Mouse (Mus musculus) heart, embryonic 13.5 days (tissue): ENCODE results near the gene Scn8a. TPM values are rescaled to one million over a fixed set of nuclear protein-coding genes. Genes with fewer than 3 reads are reported as not detected.

Experiments used
- ATAC-seq: fragments of 200-750 bp; cut with Nextera tagmentation; 2 replicates; pipeline ENCODE4 v1.8.0; 2017; ENCODE audit warnings: moderate TSS enrichment; ENCODE audit not compliant: insufficient number of reproducible peaks, low FRiP score, low TSS enrichment; ENCODE audit errors: extremely low read depth
- H3K27ac ChIP-seq: fragments of 300-500 bp; sonication (generic); replicated peaks from 2 replicates; pipeline ENCODE4 v1.5.1; 2015; ENCODE audit warnings: moderate library complexity, mild to moderate bottlenecking, inconsistent platforms
- H3K27me3 ChIP-seq: fragments of 300-500 bp; sonication (generic); replicated peaks from 2 replicates; pipeline ENCODE4 v1.6.1; 2015; ENCODE audit warnings: mild to moderate bottlenecking, inconsistent platforms
- H3K36me3 ChIP-seq: fragments of 300-500 bp; sonication (generic); 2 replicates; pipeline ENCODE4 v1.6.1; 2015; ENCODE audit warnings: mild to moderate bottlenecking, inconsistent platforms
- H3K4me1 ChIP-seq: fragments of 300-500 bp; sonication (generic); 2 replicates; pipeline ENCODE4 v1.6.1; 2015; ENCODE audit warnings: inconsistent platforms
- H3K4me2 ChIP-seq: fragments of 300-500 bp; sonication (generic); 2 replicates; pipeline ENCODE4 v1.6.1; 2015; ENCODE audit warnings: inconsistent platforms, mild to moderate bottlenecking, moderate library complexity
- H3K4me3 ChIP-seq: fragments of 300-500 bp; sonication (generic); 2 replicates; pipeline ENCODE4 v1.5.1; 2015; ENCODE audit warnings: moderate library complexity, mild to moderate bottlenecking, inconsistent platforms
- H3K9ac ChIP-seq: fragments of 300-500 bp; sonication (generic); 2 replicates; pipeline ENCODE4 v1.6.1; 2015; ENCODE audit warnings: inconsistent platforms, mild to moderate bottlenecking, moderate library complexity
- H3K9me3 ChIP-seq: fragments of 300-500 bp; sonication (generic); 2 replicates; pipeline ENCODE4 v1.6.1; 2016; ENCODE audit warnings: inconsistent platforms
- WGBS: fragments of 180-500 bp; shearing (Covaris S2); methylation state at CpG from one replicate; pipeline ENCODE4 v1.1.7; 2015; ENCODE audit warnings: mixed read lengths; 5-methylcytosine and 5-hydroxymethylcytosine counted together
- polyA plus RNA-seq: library from polyadenylated mRNA; unstranded; fragments of >200 nt; fragmentation: Nextera tagmentation; extraction: Ambion mirVana; gene quantifications from 2 replicates; pipeline ENCODE4 v1.2.1, GENCODE M21; 2015

Scn8a gene
- polyA plus RNA-seq, 1 experiment from 2014 or later = 0.88 TPM

DNA sequence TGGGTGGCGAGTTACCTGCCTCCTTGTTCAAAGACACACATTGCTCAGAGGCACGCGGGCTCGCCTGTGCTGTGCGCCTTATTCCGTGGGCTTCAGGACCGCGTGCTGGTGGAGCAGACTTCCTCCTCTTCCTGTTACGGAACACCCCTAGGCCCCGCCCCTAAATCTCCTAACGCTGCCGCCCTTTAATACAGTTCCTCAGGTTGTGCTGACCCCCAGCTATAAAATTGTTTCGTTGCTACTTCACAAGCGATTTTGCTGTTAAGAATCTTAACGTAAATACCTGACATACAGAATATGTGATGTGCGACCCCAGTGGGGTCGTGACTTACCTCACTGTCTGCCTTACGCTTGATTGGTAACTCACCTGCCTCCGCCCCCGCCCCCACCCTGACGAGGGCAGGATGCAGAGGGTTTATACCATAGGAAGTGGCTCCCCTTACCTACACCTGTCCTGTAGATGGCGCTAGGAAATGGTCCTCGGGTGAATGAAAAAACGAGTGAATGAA, 45.1 kb downstream of the Scn8a start:
- Histone ChIP-seq H3K4me2 (peak overlapping the region; percentile 70), H3K27ac (no peak overlapping the region), H3K27me3 (peaks cover 23% of the 10 kb centered on the region), H3K4me3 (peak overlapping the region; percentile 40), H3K9ac (peak overlapping the region; percentile 6), H3K36me3 (no peaks in the 10 kb centered on the region), H3K9me3 (no peaks in the 10 kb centered on the region), H3K4me1 (peaks cover 6% of the 10 kb centered on the region)
- ATAC-seq = no peak
- WGBS = 3% methylated on average over 24 of the region's 24 CpGs

DNA sequence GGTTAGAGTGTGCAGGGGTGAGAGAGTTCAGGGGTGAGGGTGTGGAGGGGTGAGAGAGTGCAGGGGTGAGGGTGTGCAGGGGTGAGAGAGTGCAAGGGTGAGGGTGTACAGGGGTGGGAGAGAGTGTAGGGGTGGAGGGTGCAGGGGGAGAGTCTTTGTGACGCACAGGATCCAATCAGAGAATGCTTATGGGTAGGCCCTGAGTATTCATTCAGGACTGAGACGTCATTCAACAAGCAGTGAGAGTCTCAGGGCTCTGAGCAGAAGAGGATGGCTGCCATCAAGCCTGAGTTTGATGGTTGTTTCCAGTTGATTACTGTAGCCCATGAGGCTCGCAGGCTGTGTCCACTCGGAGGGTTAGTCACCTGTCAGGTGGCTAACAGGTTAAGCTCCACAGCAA, 48.4 kb downstream of the Scn8a start:
- no peaks in the 10 kb centered on the region for H3K9me3 ChIP-seq
- H3K27ac ChIP-seq = no peak overlapping the region
- H3K4me1 ChIP-seq = peaks cover 11% of the 10 kb centered on the region
- no peak overlapping the region for H3K4me2 ChIP-seq
- WGBS = 35% methylated on average over 4 of the region's 4 CpGs
- no peaks in the 10 kb centered on the region for H3K36me3 ChIP-seq
- no peak for ATAC-seq
- peaks cover 42% of the 10 kb centered on the region for H3K27me3 ChIP-seq
- no peak overlapping the region for H3K9ac ChIP-seq
- H3K4me3 ChIP-seq = no peak overlapping the region

DNA sequence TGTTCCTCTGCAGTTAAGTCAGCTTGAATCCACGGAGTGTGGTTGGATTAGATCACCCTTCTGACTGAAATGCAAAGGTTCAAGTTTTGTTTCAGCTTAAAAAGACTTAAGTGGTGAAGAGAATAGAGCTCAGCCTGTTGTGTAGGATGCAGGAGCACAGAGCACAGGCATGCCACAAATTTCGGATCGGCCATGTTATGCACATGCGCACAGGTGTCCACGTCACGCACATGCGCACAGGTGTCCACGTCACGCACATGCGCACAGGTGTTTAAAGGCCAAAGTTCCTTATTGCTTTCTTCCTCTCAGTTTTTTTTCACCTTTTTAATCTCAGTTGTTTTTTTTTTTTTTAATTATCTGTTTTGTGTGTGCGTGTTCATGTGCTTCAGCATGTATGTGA, 52.6 kb downstream of the Scn8a start:
- H3K9me3 ChIP-seq = no peaks in the 10 kb centered on the region
- ATAC-seq = no peak
- no peaks in the 10 kb centered on the region for H3K36me3 ChIP-seq
- peaks cover 11% of the 10 kb centered on the region for H3K4me1 ChIP-seq
- H3K4me2 ChIP-seq = peak overlapping the region; percentile 35; the same call in 1 of the 2 replicates
- no peak overlapping the region for H3K27ac ChIP-seq
- peaks cover 34% of the 10 kb centered on the region for H3K27me3 ChIP-seq
- 91% methylated on average over 11 of the region's 11 CpGs for WGBS
- no peak overlapping the region for H3K9ac ChIP-seq
- no peak overlapping the region for H3K4me3 ChIP-seq

DNA sequence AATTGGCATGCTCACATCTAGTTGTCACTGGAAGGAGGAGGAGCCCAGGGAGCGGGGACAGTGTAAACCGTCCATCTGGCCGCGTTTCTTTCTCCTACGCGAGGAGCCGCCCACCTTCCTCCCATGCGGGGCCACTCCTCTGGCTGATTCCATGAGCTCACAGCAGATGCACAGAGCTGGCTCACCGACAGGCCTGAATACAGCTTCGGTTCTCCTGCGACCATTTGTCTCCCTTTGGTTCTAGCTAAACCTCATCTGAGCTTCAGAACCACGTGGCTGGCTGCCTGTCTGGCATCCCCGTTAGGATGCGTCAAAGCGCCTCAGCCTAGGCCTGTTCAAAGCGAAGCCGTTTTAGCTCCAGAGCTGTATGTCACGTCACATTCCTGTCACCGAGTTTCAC, 53.8 kb downstream of the Scn8a start:
- Histone ChIP-seq H3K9me3 (no peaks in the 10 kb centered on the region), H3K27me3 (peaks cover 34% of the 10 kb centered on the region), H3K4me3 (no peak overlapping the region), H3K9ac (no peak overlapping the region), H3K4me2 (peak overlapping the region; percentile 29), H3K36me3 (no peaks in the 10 kb centered on the region), H3K4me1 (peaks cover 11% of the 10 kb centered on the region), H3K27ac (no peak overlapping the region)
- ATAC-seq = no peak
- 21% methylated on average over 19 of the region's 19 CpGs for WGBS

DNA sequence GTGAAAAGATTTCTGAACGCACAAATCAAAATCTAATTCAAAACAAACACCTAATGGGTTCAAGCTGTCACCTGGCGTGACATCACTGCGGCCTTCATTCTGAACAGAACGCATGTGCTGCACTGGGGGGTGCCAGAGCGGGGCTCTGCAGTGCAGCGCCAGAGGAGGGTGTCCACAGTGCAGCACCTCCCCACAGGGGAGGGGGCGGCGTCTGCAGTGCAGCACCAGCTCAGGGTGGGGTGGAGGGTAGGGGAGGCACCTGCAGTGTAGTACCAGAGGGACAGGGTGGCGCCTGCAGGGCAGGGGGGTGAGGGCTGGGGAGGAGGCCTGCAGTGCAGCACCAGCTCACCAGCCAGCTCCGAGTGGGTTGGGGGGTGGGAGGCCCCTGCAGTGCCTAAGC, 55.3 kb downstream of the Scn8a start:
- Histone ChIP-seq H3K36me3 (no peaks in the 10 kb centered on the region), H3K9ac (no peak overlapping the region), H3K4me1 (peaks cover 11% of the 10 kb centered on the region), H3K27me3 (peaks cover 34% of the 10 kb centered on the region), H3K4me3 (no peak overlapping the region), H3K27ac (no peak overlapping the region), H3K4me2 (no peak overlapping the region), H3K9me3 (no peaks in the 10 kb centered on the region)
- ATAC-seq = no peak
- 80% methylated on average over 10 of the region's 10 CpGs for WGBS

DNA sequence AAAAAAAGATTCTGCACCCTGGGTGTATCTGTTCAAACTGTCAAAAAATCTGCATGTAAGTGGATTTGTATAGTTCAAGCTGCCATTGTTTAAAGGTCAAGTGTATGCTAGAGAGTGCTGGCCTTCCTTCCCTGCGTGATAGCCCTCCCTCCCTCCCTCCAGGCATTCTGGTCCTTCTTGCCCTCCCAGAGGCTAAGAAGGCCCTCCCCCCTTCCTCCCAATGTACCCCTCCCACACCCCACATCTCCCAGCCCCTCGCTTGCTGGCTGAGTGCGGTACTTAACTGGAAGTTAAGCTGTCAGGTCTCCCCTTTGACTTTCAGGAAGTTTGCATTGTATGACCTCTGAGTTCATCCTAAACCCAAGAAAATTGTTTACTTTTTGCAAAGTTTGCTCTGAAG, 60.8 kb downstream of the Scn8a start:
- Histone ChIP-seq H3K27ac (no peak overlapping the region), H3K9ac (no peak overlapping the region), H3K4me3 (no peak overlapping the region), H3K36me3 (no peaks in the 10 kb centered on the region), H3K27me3 (peaks cover 5% of the 10 kb centered on the region; the same call in 1 of the 2 replicates), H3K9me3 (no peaks in the 10 kb centered on the region), H3K4me2 (no peak overlapping the region), H3K4me1 (no peaks in the 10 kb centered on the region)
- ATAC-seq = no peak
- 27% methylated on average over 3 of the region's 3 CpGs for WGBS

DNA sequence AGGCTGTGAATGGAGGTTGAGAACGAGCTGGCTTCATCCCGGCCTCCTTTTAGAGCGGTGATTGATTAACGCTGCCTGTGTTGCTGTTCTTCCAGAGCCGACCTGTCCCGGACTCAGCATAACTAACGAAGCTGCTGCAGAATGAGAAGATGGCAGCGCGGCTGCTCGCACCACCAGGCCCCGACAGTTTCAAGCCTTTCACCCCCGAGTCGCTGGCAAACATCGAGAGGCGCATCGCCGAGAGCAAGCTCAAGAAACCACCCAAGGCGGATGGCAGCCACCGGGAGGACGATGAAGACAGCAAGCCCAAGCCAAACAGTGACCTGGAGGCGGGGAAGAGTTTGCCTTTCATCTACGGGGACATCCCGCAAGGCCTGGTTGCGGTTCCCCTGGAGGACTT, 66.5 kb downstream of the Scn8a start:
- Histone ChIP-seq H3K27ac (no peak overlapping the region), H3K9ac (no peak overlapping the region), H3K9me3 (no peaks in the 10 kb centered on the region), H3K36me3 (no peaks in the 10 kb centered on the region), H3K4me2 (peak overlapping the region; percentile 31), H3K4me1 (no peaks in the 10 kb centered on the region), H3K27me3 (peaks cover 14% of the 10 kb centered on the region; the same call in 1 of the 2 replicates), H3K4me3 (no peak overlapping the region)
- 63% methylated on average over 24 of the region's 24 CpGs for WGBS
- no peak for ATAC-seq

DNA sequence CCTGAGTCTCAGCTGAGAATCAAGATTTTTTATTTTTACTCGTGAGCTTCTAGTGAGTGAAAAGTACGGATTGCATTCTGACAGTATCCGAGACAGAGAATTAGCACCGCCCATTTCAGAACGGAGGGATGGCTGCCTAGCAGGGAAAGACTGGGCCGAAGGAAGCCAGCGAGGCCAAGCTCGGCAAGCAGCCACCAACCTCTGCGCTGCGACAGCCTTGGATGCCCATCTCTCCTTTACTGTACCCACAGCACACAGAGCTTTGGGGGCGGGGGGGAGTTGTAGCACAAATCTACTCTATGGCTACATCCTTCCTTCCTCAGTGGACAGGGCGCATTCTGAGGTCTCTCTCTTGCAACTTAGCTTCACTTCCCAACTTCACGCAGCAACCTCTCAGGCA, 78.7 kb downstream of the Scn8a start:
- Histone ChIP-seq H3K4me2 (no peak overlapping the region), H3K4me3 (no peak overlapping the region), H3K27ac (no peak overlapping the region), H3K4me1 (no peaks in the 10 kb centered on the region), H3K9me3 (0 out of 2 replicates have a peak, but pooled peaks cover 3% of the 10 kb centered on the region), H3K27me3 (0 out of 2 replicates have a peak, but pooled peaks cover 7% of the 10 kb centered on the region), H3K36me3 (no peaks in the 10 kb centered on the region), H3K9ac (no peak overlapping the region)
- 78% methylated on average over 13 of the region's 13 CpGs for WGBS
- ATAC-seq = no peak

DNA sequence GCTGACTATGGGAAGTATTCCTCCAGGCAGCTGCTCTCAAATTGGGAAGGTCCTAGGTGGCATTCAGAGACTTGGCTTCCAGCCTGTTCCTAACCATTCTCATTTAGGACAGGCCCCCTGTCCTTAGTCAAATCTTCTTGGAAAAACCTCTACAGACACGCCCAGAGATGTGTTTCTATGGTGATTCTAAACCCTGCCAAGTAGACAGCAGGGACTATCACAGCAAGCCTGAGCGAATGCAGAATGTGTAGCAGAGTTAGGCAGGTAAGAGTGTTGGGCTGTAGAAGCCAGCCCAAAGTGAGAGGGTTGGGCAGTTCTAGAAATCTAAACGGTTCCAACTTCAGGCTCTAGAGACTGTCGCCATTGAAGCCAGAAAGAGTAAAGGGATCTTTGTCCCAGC, 79.5 kb downstream of the Scn8a start:
- Histone ChIP-seq H3K27ac (no peak overlapping the region), H3K9me3 (0 out of 2 replicates have a peak, but pooled peaks cover 3% of the 10 kb centered on the region), H3K36me3 (no peaks in the 10 kb centered on the region), H3K4me1 (no peaks in the 10 kb centered on the region), H3K4me2 (no peak overlapping the region), H3K4me3 (no peak overlapping the region), H3K9ac (no peak overlapping the region), H3K27me3 (0 out of 2 replicates have a peak, but pooled peaks cover 6% of the 10 kb centered on the region)
- 72% methylated on average over 4 of the region's 4 CpGs for WGBS
- ATAC-seq = no peak

DNA sequence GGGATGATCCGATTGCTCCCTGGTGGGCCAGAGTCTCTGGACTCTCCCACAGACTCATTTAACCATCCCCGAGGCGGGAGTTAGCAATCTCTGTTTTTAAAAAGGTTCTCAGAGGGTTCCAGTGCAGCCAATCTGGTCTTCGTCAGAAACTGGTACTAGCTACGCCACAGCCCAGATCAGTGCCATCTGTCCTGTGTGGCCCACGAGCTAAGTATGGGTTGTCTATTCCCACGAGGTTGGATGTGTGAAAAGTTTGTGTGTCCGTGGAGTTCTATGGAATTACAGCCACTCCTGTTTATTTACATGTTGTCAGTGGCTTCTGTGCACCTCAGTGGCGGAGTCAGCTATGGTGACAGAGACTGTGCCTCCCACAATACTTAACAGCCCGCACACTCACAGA, 81.8 kb downstream of the Scn8a start:
- no peak for ATAC-seq
- WGBS = 62% methylated on average over 10 of the region's 10 CpGs
- no peaks in the 10 kb centered on the region for H3K36me3 ChIP-seq
- H3K9ac ChIP-seq = no peak overlapping the region
- H3K9me3 ChIP-seq = 0 out of 2 replicates have a peak, but pooled peaks cover 3% of the 10 kb centered on the region
- H3K4me1 ChIP-seq = no peaks in the 10 kb centered on the region
- 0 out of 2 replicates have a peak, but pooled peaks cover 6% of the 10 kb centered on the region for H3K27me3 ChIP-seq
- H3K27ac ChIP-seq = no peak overlapping the region
- H3K4me3 ChIP-seq = no peak overlapping the region
- no peak overlapping the region for H3K4me2 ChIP-seq

DNA sequence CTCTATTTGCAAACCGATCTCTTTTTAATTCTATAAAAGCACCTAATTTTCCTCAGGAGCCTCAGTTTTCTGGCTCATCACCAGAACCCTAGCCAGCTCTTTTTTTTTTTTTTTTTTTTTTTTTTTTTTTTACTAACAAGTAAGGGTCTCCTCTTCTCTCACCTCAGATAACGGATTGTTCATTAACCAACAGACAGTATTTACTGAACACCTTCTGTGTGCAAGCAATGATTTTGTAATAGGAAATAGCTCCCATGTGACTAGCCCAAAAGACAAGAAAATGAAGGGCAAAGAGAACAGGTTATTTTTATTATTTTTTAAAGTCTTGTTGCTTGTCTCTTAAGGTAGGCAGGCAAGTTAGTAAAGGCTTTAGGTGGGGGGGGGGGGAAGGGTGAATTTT, 82.6 kb downstream of the Scn8a start:
- ATAC-seq = no peak
- 79% methylated on average over 2 of the region's 2 CpGs for whole genome bisulfite sequencing
- Histone ChIP-seq H3K27me3 (0 out of 2 replicates have a peak, but pooled peaks cover 6% of the 10 kb centered on the region), H3K4me1 (no peaks in the 10 kb centered on the region), H3K27ac (no peak overlapping the region), H3K4me2 (no peak overlapping the region), H3K4me3 (no peak overlapping the region), H3K9ac (no peak overlapping the region), H3K36me3 (no peaks in the 10 kb centered on the region), H3K9me3 (0 out of 2 replicates have a peak, but pooled peaks cover under 1% of the 10 kb centered on the region)

DNA sequence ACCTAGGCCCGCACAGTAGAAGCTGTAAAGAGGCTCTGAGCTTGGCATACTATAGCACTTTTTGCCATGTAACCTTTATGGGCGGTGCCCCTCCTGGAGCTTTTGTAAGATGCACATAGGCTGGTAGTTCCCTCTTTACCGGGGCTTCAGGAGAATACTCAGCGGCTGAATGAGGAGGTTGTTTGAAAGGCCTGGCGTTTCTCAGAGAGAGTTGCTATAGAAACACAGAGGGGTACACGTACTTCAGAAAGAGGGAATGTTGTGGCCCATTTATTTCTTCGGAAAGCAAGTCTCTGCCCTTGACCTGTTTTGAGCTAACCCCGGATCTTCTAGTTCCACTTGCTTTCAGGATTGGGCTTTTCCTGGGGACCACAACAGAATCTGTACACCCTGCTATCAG, 83.2 kb downstream of the Scn8a start:
- Histone ChIP-seq H3K4me2 (no peak overlapping the region), H3K9ac (no peak overlapping the region), H3K27me3 (0 out of 2 replicates have a peak, but pooled peaks cover 6% of the 10 kb centered on the region), H3K4me3 (no peak overlapping the region), H3K36me3 (no peaks in the 10 kb centered on the region), H3K27ac (no peak overlapping the region), H3K9me3 (no peaks in the 10 kb centered on the region), H3K4me1 (no peaks in the 10 kb centered on the region)
- ATAC-seq = no peak
- WGBS = 50% methylated on average over 8 of the region's 8 CpGs
